Mouse (Mus musculus): ENCODE data around the gene Kansl1l. TPM values are rescaled to one million over a fixed set of nuclear protein-coding genes. Genes with fewer than 3 reads are reported as not detected.

Kansl1l gene
- polyA plus RNA-seq, 2 experiments = 15.3 to 16.1 TPM

DNA sequence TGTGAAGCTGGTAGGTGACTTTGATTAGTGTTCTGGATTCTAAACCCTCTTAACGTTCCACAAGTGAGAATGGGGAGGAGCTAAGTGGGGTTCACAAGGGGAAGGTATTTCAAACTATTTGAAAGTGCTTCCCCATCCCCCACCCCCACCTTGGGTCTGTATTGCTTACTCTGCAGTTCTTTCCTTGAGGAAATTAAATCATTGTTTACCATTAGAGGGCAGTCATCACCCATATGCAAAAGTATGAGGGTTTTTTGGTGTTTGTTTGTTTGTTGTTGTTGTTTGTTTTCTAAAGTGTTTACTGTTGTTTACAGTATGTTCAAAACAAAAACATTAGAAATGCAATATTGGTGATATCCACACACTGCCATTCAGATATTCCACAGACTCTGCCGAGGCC, 138.7 kb downstream of the Kansl1l start:
- H3K4me2 ChIP-seq (replicated peaks; ENCODE audit: low read depth, low read length, severe bottlenecking) = no peak overlapping the region
- no peaks in the 10 kb centered on the region for H3K4me1 ChIP-seq (ENCODE audit: control insufficient read depth, insufficient read depth, low read length)
- H3K9ac ChIP-seq (ENCODE audit: low read depth, low read length, severe bottlenecking) = no peak overlapping the region
- 28% methylated on average over 2 of the region's 2 CpGs for WGBS
- no peak overlapping the region for H3K27ac ChIP-seq (replicated peaks; ENCODE audit: low read depth, low read length)
- ATAC-seq (ENCODE audit: low FRiP score, low read depth) (no peak), DNase-seq (ENCODE audit: low spot score) (no peak)
- no peak overlapping the region for H3K4me3 ChIP-seq (replicated peaks; ENCODE audit: low read length)
- H3K9me3 ChIP-seq (ENCODE audit: control insufficient read depth, low read length) = no peaks in the 10 kb centered on the region
- H3K36me3 ChIP-seq (ENCODE audit: control insufficient read depth, insufficient read depth, low read length) = no peaks in the 10 kb centered on the region
- no peak for TF ChIP-seq POLR2A (IDR thresholded peaks at IDR 0.05; ENCODE audit: borderline replicate concordance, extremely low read depth, insufficient read depth, insufficient read length)
- no peaks in the 10 kb centered on the region for H3K27me3 ChIP-seq (ENCODE audit: control insufficient read depth, insufficient read depth, low read length)

GRCm38 (mm10) chr1:66677928-66678327, 139.4 kb downstream of the Kansl1l start:
- no peak overlapping the region for H3K9ac ChIP-seq (ENCODE audit: low read depth, low read length, severe bottlenecking)
- no peaks in the 10 kb centered on the region for H3K9me3 ChIP-seq (ENCODE audit: control insufficient read depth, low read length)
- 81% methylated on average over 14 of the region's 14 CpGs for WGBS
- H3K4me2 ChIP-seq (replicated peaks; ENCODE audit: low read depth, low read length, severe bottlenecking) = no peak overlapping the region
- H3K27ac ChIP-seq (replicated peaks; ENCODE audit: low read depth, low read length) = no peak overlapping the region
- DNase-seq (ENCODE audit: low spot score) (no peak), ATAC-seq (ENCODE audit: low FRiP score, low read depth) (no peak)
- no peak overlapping the region for H3K4me3 ChIP-seq (replicated peaks; ENCODE audit: low read length)
- no peak for TF ChIP-seq POLR2A (IDR thresholded peaks at IDR 0.05; ENCODE audit: borderline replicate concordance, extremely low read depth, insufficient read depth, insufficient read length)
- H3K36me3 ChIP-seq (ENCODE audit: control insufficient read depth, insufficient read depth, low read length) = no peaks in the 10 kb centered on the region
- no peaks in the 10 kb centered on the region for H3K27me3 ChIP-seq (ENCODE audit: control insufficient read depth, insufficient read depth, low read length)
- H3K4me1 ChIP-seq (ENCODE audit: control insufficient read depth, insufficient read depth, low read length) = no peaks in the 10 kb centered on the region

GRCm38 (mm10) chr1:66672812-66673211, 144.6 kb downstream of the Kansl1l start:
- no peak for DNase-seq (ENCODE audit: low spot score)
- H3K27me3 ChIP-seq (ENCODE audit: control insufficient read depth, insufficient read depth, low read length) = no peaks in the 10 kb centered on the region
- H3K9ac ChIP-seq (ENCODE audit: low read depth, low read length, severe bottlenecking) = no peak overlapping the region
- no peak for TF ChIP-seq POLR2A (IDR thresholded peaks at IDR 0.05; ENCODE audit: borderline replicate concordance, extremely low read depth, insufficient read depth, insufficient read length)
- no peaks in the 10 kb centered on the region for H3K4me1 ChIP-seq (ENCODE audit: control insufficient read depth, insufficient read depth, low read length)
- no peaks in the 10 kb centered on the region for H3K9me3 ChIP-seq (ENCODE audit: control insufficient read depth, low read length)
- no peak overlapping the region for H3K4me3 ChIP-seq (replicated peaks; ENCODE audit: low read length)
- H3K27ac ChIP-seq (replicated peaks; ENCODE audit: low read depth, low read length) = no peak overlapping the region
- ATAC-seq (ENCODE audit: low FRiP score, low read depth) = no peak
- no peaks in the 10 kb centered on the region for H3K36me3 ChIP-seq (ENCODE audit: control insufficient read depth, insufficient read depth, low read length)
- H3K4me2 ChIP-seq (replicated peaks; ENCODE audit: low read depth, low read length, severe bottlenecking) = no peak overlapping the region
- WGBS = 81% methylated on average over 7 of the region's 7 CpGs

DNA sequence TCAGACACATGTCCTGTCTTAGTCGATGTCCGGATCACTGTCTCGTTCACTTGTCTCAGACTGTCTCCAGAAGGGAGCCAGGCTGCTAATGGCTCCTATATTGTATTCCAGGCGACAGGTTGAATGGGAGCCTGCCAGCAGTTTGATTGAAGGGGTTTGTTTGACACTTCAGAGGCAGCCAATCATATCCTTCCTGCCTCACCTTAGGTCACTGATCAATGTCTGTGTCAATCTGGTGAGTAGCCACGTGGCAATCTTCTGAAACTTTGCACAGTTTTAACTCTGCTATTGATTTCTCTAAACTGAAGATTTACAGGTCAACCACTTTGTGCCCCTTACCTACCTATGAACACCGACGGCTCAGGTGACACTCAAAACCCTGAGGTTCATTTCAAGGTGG, 145.9 kb downstream of the Kansl1l start:
- whole genome bisulfite sequencing = 73% methylated on average over 7 of the region's 7 CpGs
- Histone ChIP-seq H3K9me3 (ENCODE audit: control insufficient read depth, low read length) (no peaks in the 10 kb centered on the region), H3K4me1 (ENCODE audit: control insufficient read depth, insufficient read depth, low read length) (no peaks in the 10 kb centered on the region), H3K27ac (replicated peaks; ENCODE audit: low read depth, low read length) (no peak overlapping the region), H3K4me2 (replicated peaks; ENCODE audit: low read depth, low read length, severe bottlenecking) (no peak overlapping the region), H3K4me3 (replicated peaks; ENCODE audit: low read length) (no peak overlapping the region), H3K27me3 (ENCODE audit: control insufficient read depth, insufficient read depth, low read length) (no peaks in the 10 kb centered on the region), H3K36me3 (ENCODE audit: control insufficient read depth, insufficient read depth, low read length) (no peaks in the 10 kb centered on the region), H3K9ac (ENCODE audit: low read depth, low read length, severe bottlenecking) (no peak overlapping the region)
- ATAC-seq (ENCODE audit: low FRiP score, low read depth) = no peak
- TF ChIP-seq POLR2A (IDR thresholded peaks at IDR 0.05; ENCODE audit: borderline replicate concordance, extremely low read depth, insufficient read depth, insufficient read length) = no peak
- no peak for DNase-seq (ENCODE audit: low spot score)

Other genes starting within 250 kb of the Kansl1l start
- 25.1 and 26.9 TPM in 2 replicates for gene Rpe, start 116.7 kb downstream of the Kansl1l start, polyA plus RNA-seq (2012; rRNA removed)
- gene Rpe, start 116.7 kb downstream of the Kansl1l start, polyA plus RNA-seq (2014; fragmentation: Nextera tagmentation; extraction: Ambion mirVana) = 45.6 and 46.2 TPM in 2 replicates
- 20.3 and 32.4 TPM in 2 replicates for gene Acadl, start 45.7 kb upstream of the Kansl1l start, polyA plus RNA-seq (2012; rRNA removed)
- gene Acadl, start 45.7 kb upstream of the Kansl1l start, polyA plus RNA-seq (2014; fragmentation: Nextera tagmentation; extraction: Ambion mirVana) = 78.7 and 86.0 TPM in 2 replicates
- 125 and 193 TPM in 2 replicates for gene Myl1, start 127.8 kb upstream of the Kansl1l start, polyA plus RNA-seq (2012; rRNA removed)
- gene Myl1, start 127.8 kb upstream of the Kansl1l start, polyA plus RNA-seq (2014; fragmentation: Nextera tagmentation; extraction: Ambion mirVana) = 463 and 677 TPM in 2 replicates
- 156 and 196 TPM in 2 replicates for gene Lancl1, start 221.3 kb upstream of the Kansl1l start, polyA plus RNA-seq (2012; rRNA removed)
- gene Lancl1, start 221.3 kb upstream of the Kansl1l start, polyA plus RNA-seq (2014; fragmentation: Nextera tagmentation; extraction: Ambion mirVana) = 139 and 152 TPM in 2 replicates

Data from limb, embryonic 14.5 days (tissue).